Mouse (Mus musculus) liver, embryonic 14.5 days (tissue): ENCODE measurements around the gene Klhl2.

ENCODE experiments used
- CTCF ChIP-seq: IDR thresholded peaks from 2 replicates; pipeline ENCODE4 v1.5.1; 2016; ENCODE audit warnings: antibody characterized with exemption, low read depth, control low read depth
- EP300 ChIP-seq: IDR thresholded peaks from 2 replicates; pipeline ENCODE4 v1.6.1; 2016; ENCODE audit warnings: antibody characterized with exemption, low read depth

- no peak for TF ChIP-seq CTCF
- TF ChIP-seq EP300, result no peak
Observed at GRCm38 (mm10) chr8:64820940-64821339, 28.9 kb downstream of the Klhl2 start.
